Mouse (Mus musculus): ENCODE measurements at regions not wholly inside any gene's neighbourhood (a gene's known extent, or its start where the extent isn't known, plus 50 kb on each side); places are given as distances from the start of the nearest gene placed in this dataset.
A peak's percentile ranks its signal among the peaks of the same experiment; 100 is the strongest.

GRCm38 (mm10) chr11:32126786-32127185, 73.3 kb downstream of the Il9r start:
- TF ChIP-seq CTCF (IDR thresholded peaks at IDR 0.05) = no peak
- Histone ChIP-seq H3K9ac (replicated peaks; ENCODE audit: low read length, poor library complexity, severe bottlenecking) (no peak overlapping the region), H3K4me2 (ENCODE audit: low read depth, low read length, poor library complexity, severe bottlenecking) (no peak overlapping the region), H3K4me3 (ENCODE audit: low read depth, low read length) (no peak overlapping the region), H3K27me3 (ENCODE audit: insufficient read depth, low read length) (no peaks in the 10 kb centered on the region), H3K36me3 (ENCODE audit: insufficient read depth, low read length) (no peaks in the 10 kb centered on the region), H3K9me3 (ENCODE audit: low read length) (no peaks in the 10 kb centered on the region), H3K4me1 (ENCODE audit: insufficient read depth, low read length) (0 out of 2 replicates have a peak, but pooled peaks cover 3% of the 10 kb centered on the region), H3K27ac (ENCODE audit: low read depth, low read length) (peak overlapping the region; percentile 28)
- 100% methylated on average over 1 of the region's 1 CpGs for WGBS
- ATAC-seq (ENCODE audit: low FRiP score) (no peak), DNase-seq (ENCODE audit: low spot score) (no peak)

GRCm38 (mm10) chr11:32126311-32126698, 73.8 kb downstream of the Il9r start:
- no peak for ATAC-seq (ENCODE audit: low FRiP score)
- Histone ChIP-seq H3K36me3 (ENCODE audit: insufficient read depth, low read length) (no peaks in the 10 kb centered on the region), H3K27ac (ENCODE audit: low read depth, low read length) (peak overlapping the region; percentile 28), H3K4me3 (ENCODE audit: low read depth, low read length) (no peak overlapping the region), H3K9ac (replicated peaks; ENCODE audit: low read length, poor library complexity, severe bottlenecking) (no peak overlapping the region), H3K4me1 (ENCODE audit: insufficient read depth, low read length) (0 out of 2 replicates have a peak, but pooled peaks cover 3% of the 10 kb centered on the region), H3K4me2 (ENCODE audit: low read depth, low read length, poor library complexity, severe bottlenecking) (no peak overlapping the region), H3K27me3 (ENCODE audit: insufficient read depth, low read length) (no peaks in the 10 kb centered on the region), H3K9me3 (ENCODE audit: low read length) (no peaks in the 10 kb centered on the region)
- WGBS = 63% methylated on average over 5 of the region's 5 CpGs
- no peak for TF ChIP-seq CTCF (IDR thresholded peaks at IDR 0.05)
- no peak for DNase-seq (ENCODE audit: low spot score)

- no peak overlapping the region for H3K4me3 ChIP-seq (ENCODE audit: low read depth, low read length)
- 0 out of 2 replicates have a peak, but pooled peaks cover 3% of the 10 kb centered on the region for H3K4me1 ChIP-seq (ENCODE audit: insufficient read depth, low read length)
- H3K27me3 ChIP-seq (ENCODE audit: insufficient read depth, low read length) = no peaks in the 10 kb centered on the region
- DNase-seq (ENCODE audit: low spot score) (no peak), ATAC-seq (ENCODE audit: low FRiP score) (no peak)
- H3K9ac ChIP-seq (replicated peaks; ENCODE audit: low read length, poor library complexity, severe bottlenecking) = no peak overlapping the region
- H3K27ac ChIP-seq (ENCODE audit: low read depth, low read length) = no peak overlapping the region
- no peaks in the 10 kb centered on the region for H3K36me3 ChIP-seq (ENCODE audit: insufficient read depth, low read length)
- H3K4me2 ChIP-seq (ENCODE audit: low read depth, low read length, poor library complexity, severe bottlenecking) = no peak overlapping the region
- TF ChIP-seq CTCF (IDR thresholded peaks at IDR 0.05) = no peak
- H3K9me3 ChIP-seq (ENCODE audit: low read length) = no peaks in the 10 kb centered on the region
- 57% methylated on average over 11 of the region's 11 CpGs for WGBS
These were observed 74.3 kb downstream of the Il9r start for GRCm38 (mm10) chr11:32125586-32126310.

- Histone ChIP-seq H3K4me3 (ENCODE audit: low read depth, low read length) (no peak overlapping the region), H3K9ac (replicated peaks; ENCODE audit: low read length, poor library complexity, severe bottlenecking) (no peak overlapping the region), H3K4me2 (ENCODE audit: low read depth, low read length, poor library complexity, severe bottlenecking) (no peak overlapping the region), H3K27me3 (ENCODE audit: insufficient read depth, low read length) (no peaks in the 10 kb centered on the region), H3K36me3 (ENCODE audit: insufficient read depth, low read length) (no peaks in the 10 kb centered on the region), H3K9me3 (ENCODE audit: low read length) (no peaks in the 10 kb centered on the region), H3K4me1 (ENCODE audit: insufficient read depth, low read length) (peaks cover 12% of the 10 kb centered on the region; the same call in 1 of the 2 replicates), H3K27ac (ENCODE audit: low read depth, low read length) (no peak overlapping the region)
- DNase-seq (ENCODE audit: low spot score) (no peak), ATAC-seq (ENCODE audit: low FRiP score) (no peak)
- 69% methylated on average over 3 of the region's 3 CpGs for WGBS
- no peak for TF ChIP-seq CTCF (IDR thresholded peaks at IDR 0.05)
These were observed 79.5 kb downstream of the Il9r start for GRCm38 (mm10) chr11:32120596-32120995.

- H3K27ac ChIP-seq (ENCODE audit: low read depth, low read length) = peak overlapping the region; percentile 65
- 22% methylated on average over 14 of the region's 14 CpGs for WGBS
- no peaks in the 10 kb centered on the region for H3K36me3 ChIP-seq (ENCODE audit: insufficient read depth, low read length)
- H3K27me3 ChIP-seq (ENCODE audit: insufficient read depth, low read length) = no peaks in the 10 kb centered on the region
- H3K9ac ChIP-seq (replicated peaks; ENCODE audit: low read length, poor library complexity, severe bottlenecking) = no peak overlapping the region
- no peak overlapping the region for H3K4me3 ChIP-seq (ENCODE audit: low read depth, low read length)
- peak; percentile 49 for TF ChIP-seq CTCF (IDR thresholded peaks at IDR 0.05)
- H3K9me3 ChIP-seq (ENCODE audit: low read length) = no peaks in the 10 kb centered on the region
- DNase-seq (ENCODE audit: low spot score) (peak; percentile 63), ATAC-seq (ENCODE audit: low FRiP score) (peak; percentile 67; the same call in 1 of the 2 replicates)
- H3K4me1 ChIP-seq (ENCODE audit: insufficient read depth, low read length) = peaks cover 12% of the 10 kb centered on the region; the same call in 1 of the 2 replicates
- H3K4me2 ChIP-seq (ENCODE audit: low read depth, low read length, poor library complexity, severe bottlenecking) = no peak overlapping the region
These were observed 81.0 kb downstream of the Il9r start for GRCm38 (mm10) chr11:32118844-32119629.

- ATAC-seq (ENCODE audit: low FRiP score) (no peak), DNase-seq (ENCODE audit: low spot score) (no peak)
- Histone ChIP-seq H3K36me3 (ENCODE audit: insufficient read depth, low read length) (no peaks in the 10 kb centered on the region), H3K9ac (replicated peaks; ENCODE audit: low read length, poor library complexity, severe bottlenecking) (no peak overlapping the region), H3K9me3 (ENCODE audit: low read length) (no peaks in the 10 kb centered on the region), H3K4me2 (ENCODE audit: low read depth, low read length, poor library complexity, severe bottlenecking) (no peak overlapping the region), H3K4me1 (ENCODE audit: insufficient read depth, low read length) (peaks cover 16% of the 10 kb centered on the region; the same call in 1 of the 2 replicates), H3K27me3 (ENCODE audit: insufficient read depth, low read length) (no peaks in the 10 kb centered on the region), H3K4me3 (ENCODE audit: low read depth, low read length) (no peak overlapping the region), H3K27ac (ENCODE audit: low read depth, low read length) (0 out of 2 replicates have a peak overlapping the region, but pooled peaks have one; percentile 65)
- no peak for TF ChIP-seq CTCF (IDR thresholded peaks at IDR 0.05)
- 39% methylated on average over 2 of the region's 2 CpGs for WGBS
These were observed 82.1 kb downstream of the Il9r start for GRCm38 (mm10) chr11:32117930-32118329.

All from midbrain, postnatal 0 days (tissue).